Mouse (Mus musculus) forebrain, embryonic 13.5 days (tissue): ENCODE measurements around the gene Cacna1d. TPM values are rescaled to one million over a fixed set of nuclear protein-coding genes. Genes with fewer than 3 reads are reported as not detected.

Source experiments
- ATAC-seq: fragments of 200-750 bp; cut with Nextera tagmentation; 2 replicates; pipeline ENCODE4 v1.8.0; 2017
- H3K27ac ChIP-seq: fragments of 300-500 bp; sonication (generic); 2 replicates; pipeline ENCODE4 v1.5.1; 2015; ENCODE audit warnings: inconsistent platforms, mild to moderate bottlenecking, moderate library complexity
- H3K27me3 ChIP-seq: fragments of 300-500 bp; sonication (generic); 2 replicates; pipeline ENCODE4 v1.6.1; 2015; ENCODE audit warnings: mild to moderate bottlenecking, inconsistent platforms
- H3K36me3 ChIP-seq: fragments of 300-500 bp; sonication (generic); 2 replicates; pipeline ENCODE4 v1.6.1; 2015; ENCODE audit warnings: mild to moderate bottlenecking, inconsistent platforms; ENCODE audit not compliant: poor library complexity, severe bottlenecking
- H3K4me1 ChIP-seq: fragments of 300-500 bp; sonication (generic); 2 replicates; pipeline ENCODE4 v1.6.1; 2015; ENCODE audit warnings: inconsistent platforms
- H3K4me2 ChIP-seq: fragments of 300-500 bp; sonication (generic); 2 replicates; pipeline ENCODE4 v1.6.1; 2015; ENCODE audit warnings: inconsistent platforms, mild to moderate bottlenecking, moderate library complexity
- H3K4me3 ChIP-seq: fragments of 300-500 bp; sonication (generic); 2 replicates; pipeline ENCODE4 v1.5.1; 2015; ENCODE audit warnings: mild to moderate bottlenecking, inconsistent platforms
- H3K9ac ChIP-seq: fragments of 300-500 bp; sonication (generic); 2 replicates; pipeline ENCODE4 v1.6.1; 2015; ENCODE audit warnings: mild to moderate bottlenecking, inconsistent platforms
- H3K9me3 ChIP-seq: fragments of 300-500 bp; sonication (generic); replicated peaks from 2 replicates; pipeline ENCODE4 v1.6.1; 2016; ENCODE audit warnings: inconsistent platforms
- WGBS: fragments of 180-500 bp; shearing (Covaris S2); methylation state at CpG from one replicate; pipeline ENCODE4 v1.1.7; 2015; 5-methylcytosine and 5-hydroxymethylcytosine counted together
- polyA plus RNA-seq: library from polyadenylated mRNA; unstranded; fragments of >200 nt; fragmentation: Nextera tagmentation; extraction: Ambion mirVana; gene quantifications from 2 replicates; pipeline ENCODE4 v1.2.1, GENCODE M21; 2015

The Cacna1d gene
- polyA plus RNA-seq, 1 experiment from 2014 or later, result 4.5 TPM

DNA sequence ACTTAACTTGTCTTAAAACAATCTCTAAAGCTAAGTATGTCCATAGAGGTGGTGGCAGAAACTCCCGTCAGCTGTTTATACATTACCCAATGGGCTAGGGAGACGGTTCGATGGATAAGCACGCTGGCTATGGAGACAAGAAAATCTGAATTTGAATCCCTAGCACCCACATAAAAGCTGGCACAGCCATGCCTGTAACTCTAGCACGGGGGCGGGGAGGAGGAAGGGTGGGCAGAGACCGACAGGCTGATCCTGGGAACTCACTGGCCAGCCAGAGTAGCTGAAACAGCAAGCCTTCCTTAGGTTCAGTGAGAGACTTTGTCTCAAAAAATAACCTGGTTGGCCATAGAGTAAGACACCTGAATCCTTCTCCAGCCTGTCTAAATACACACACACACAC, 33.8 kb downstream of the Cacna1d start:
- WGBS, result 72% methylated on average over 7 of the region's 7 CpGs
- no peak for ATAC-seq
- 0 out of 2 replicates have a peak, but pooled peaks cover 9% of the 10 kb centered on the region for H3K27me3 ChIP-seq

DNA sequence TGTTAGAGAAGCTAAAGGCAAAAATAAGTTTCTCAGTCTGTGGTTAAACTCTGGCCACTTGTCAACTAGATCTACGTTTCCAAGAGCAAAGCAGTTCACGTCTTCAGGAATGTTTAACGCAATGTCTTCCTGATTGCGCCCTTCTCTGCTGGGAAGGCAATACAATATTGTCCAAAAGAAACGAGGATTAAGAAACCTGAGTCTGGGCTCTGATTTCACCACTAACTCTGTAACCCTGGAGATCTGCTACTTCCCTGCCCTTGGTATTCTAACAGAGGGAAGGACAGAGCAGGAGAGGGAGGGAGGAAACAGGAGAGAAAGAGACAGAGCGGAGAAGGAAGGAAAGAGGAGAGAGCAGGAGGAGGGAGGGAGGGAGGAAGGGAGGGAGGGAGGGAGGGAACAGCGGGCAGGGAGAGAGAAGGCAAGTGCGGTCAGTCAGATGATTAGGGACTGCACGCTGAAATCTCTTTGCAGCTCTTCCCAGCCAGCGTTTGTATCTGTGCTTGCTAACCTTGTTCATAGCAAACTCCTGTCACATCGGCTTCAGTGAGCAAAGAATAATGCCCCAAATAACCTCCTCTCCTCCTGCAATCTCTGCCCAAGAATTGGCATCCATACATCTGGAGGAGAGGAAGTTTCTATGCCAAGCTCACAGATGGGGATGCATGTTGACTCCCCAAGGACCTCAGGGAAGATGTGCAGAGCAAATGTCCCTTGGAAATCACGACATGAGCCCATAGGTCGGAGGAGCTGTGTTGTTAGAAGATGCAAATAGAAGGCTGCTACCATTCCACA, 35.3 kb downstream of the Cacna1d start:
- Histone ChIP-seq H3K4me3 (no peak overlapping the region), H3K4me1 (no peaks in the 10 kb centered on the region), H3K9me3 (no peaks in the 10 kb centered on the region), H3K9ac (no peak overlapping the region), H3K27me3 (0 out of 2 replicates have a peak, but pooled peaks cover 9% of the 10 kb centered on the region), H3K4me2 (no peak overlapping the region), H3K36me3 (no peaks in the 10 kb centered on the region), H3K27ac (no peak overlapping the region)
- 23% methylated on average over 13 of the region's 13 CpGs for WGBS
- no peak for ATAC-seq

More for the DNA sequence above, 33.8 kb downstream of the Cacna1d start:
- Histone ChIP-seq H3K4me2 (no peak overlapping the region), H3K36me3 (no peaks in the 10 kb centered on the region), H3K4me1 (no peaks in the 10 kb centered on the region), H3K27ac (no peak overlapping the region), H3K9me3 (no peaks in the 10 kb centered on the region), H3K4me3 (no peak overlapping the region), H3K9ac (no peak overlapping the region)

DNA sequence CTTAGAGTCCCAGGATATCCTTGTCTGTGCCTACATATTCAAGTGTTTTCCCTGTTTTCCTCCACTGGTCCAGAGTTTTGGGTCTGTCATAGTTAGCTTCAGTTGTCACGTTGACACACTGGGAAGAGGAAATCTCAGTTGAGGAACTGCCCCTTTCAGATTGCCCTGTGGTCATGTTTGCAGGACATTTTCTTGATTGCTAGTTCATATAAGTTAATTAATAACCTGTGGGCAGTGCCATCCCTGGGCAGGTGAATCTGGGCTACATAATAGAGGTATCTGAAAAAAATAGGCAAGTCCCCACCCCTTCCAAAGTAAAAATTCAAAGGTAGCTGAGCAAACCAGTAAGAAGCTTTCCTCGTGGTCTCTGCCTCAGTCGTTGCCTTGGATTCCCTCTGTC, 51.3 kb downstream of the Cacna1d start:
- Histone ChIP-seq H3K4me1 (no peaks in the 10 kb centered on the region), H3K9ac (no peak overlapping the region), H3K27ac (no peak overlapping the region), H3K9me3 (no peaks in the 10 kb centered on the region), H3K4me3 (no peak overlapping the region), H3K36me3 (no peaks in the 10 kb centered on the region), H3K27me3 (no peaks in the 10 kb centered on the region), H3K4me2 (no peak overlapping the region)
- WGBS, result 82% methylated on average over 3 of the region's 3 CpGs
- no peak for ATAC-seq

DNA sequence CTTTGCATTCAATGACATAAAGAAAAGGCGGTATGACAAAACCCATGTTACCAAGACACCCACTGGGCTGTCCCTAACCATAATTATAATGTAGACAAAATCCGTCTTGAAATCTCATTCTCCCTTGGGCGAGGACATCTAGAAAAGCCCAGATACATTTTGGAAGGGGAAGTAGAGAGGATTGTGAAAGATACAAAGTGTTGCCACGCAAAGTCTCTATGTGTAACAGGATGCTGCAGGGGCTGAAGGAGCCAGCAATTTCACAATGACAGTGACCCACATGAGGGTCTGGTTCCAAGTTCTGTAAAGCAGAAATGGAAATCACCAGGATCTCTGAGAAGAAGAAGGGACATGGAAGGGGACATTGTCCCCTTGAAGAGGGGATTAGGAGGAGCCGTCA, 55.9 kb downstream of the Cacna1d start:
- WGBS, result 85% methylated on average over 5 of the region's 5 CpGs
- H3K27me3 ChIP-seq, result no peaks in the 10 kb centered on the region

DNA sequence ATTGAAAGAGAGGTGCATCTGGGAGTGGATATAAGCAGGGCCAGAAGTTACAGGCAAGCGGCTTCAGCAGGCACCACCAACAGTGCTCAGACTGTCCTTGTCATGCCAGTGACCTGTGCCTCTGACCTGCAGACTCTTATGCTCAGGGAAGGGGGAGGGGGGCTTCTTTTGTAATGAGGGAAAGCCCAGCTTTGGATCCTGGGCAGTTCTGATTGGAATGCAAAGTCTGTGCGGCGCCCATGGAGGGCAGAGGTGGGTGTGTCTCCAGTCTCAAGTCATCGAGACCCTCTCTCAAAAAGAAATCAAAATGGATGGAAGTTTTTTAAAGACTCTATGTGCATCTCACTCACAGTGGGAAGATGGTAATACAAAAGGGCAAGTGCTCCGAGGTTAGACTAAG, 60.8 kb downstream of the Cacna1d start:
- H3K9me3 ChIP-seq, result no peaks in the 10 kb centered on the region
- no peaks in the 10 kb centered on the region for H3K36me3 ChIP-seq
- H3K27ac ChIP-seq, result no peak overlapping the region
- WGBS, result 60% methylated on average over 5 of the region's 5 CpGs
- H3K4me1 ChIP-seq, result 0 out of 2 replicates have a peak, but pooled peaks cover 7% of the 10 kb centered on the region
- no peak overlapping the region for H3K9ac ChIP-seq
- no peak for ATAC-seq
- H3K27me3 ChIP-seq, result no peaks in the 10 kb centered on the region
- H3K4me3 ChIP-seq, result no peak overlapping the region
- H3K4me2 ChIP-seq, result no peak overlapping the region

More for the DNA sequence above, 55.9 kb downstream of the Cacna1d start:
- H3K36me3 ChIP-seq, result no peaks in the 10 kb centered on the region
- no peak overlapping the region for H3K4me2 ChIP-seq
- H3K4me3 ChIP-seq, result no peak overlapping the region
- no peak overlapping the region for H3K9ac ChIP-seq
- H3K27ac ChIP-seq, result no peak overlapping the region
- H3K4me1 ChIP-seq, result no peaks in the 10 kb centered on the region
- no peaks in the 10 kb centered on the region for H3K9me3 ChIP-seq
- no peak for ATAC-seq

DNA sequence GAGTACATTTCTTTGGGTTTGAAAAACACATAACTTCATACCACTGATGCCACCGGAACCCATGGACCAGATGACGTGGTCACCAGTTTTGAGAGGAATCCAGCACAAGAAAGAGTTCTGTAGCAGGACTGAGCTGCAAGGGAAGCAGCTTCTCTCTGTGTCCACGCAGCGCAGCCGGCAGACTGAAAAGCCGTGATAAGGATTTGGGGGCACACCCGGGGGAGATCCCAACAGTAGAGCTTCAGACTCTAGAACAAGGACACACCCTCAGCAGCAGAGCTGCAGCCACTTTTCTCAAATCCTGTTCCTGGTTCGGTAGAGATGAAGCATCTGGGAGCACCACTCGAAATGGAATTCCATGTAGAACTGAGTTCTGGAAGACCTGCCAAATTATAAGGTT, 61.2 kb downstream of the Cacna1d start:
- 95% methylated on average over 9 of the region's 9 CpGs for WGBS

DNA sequence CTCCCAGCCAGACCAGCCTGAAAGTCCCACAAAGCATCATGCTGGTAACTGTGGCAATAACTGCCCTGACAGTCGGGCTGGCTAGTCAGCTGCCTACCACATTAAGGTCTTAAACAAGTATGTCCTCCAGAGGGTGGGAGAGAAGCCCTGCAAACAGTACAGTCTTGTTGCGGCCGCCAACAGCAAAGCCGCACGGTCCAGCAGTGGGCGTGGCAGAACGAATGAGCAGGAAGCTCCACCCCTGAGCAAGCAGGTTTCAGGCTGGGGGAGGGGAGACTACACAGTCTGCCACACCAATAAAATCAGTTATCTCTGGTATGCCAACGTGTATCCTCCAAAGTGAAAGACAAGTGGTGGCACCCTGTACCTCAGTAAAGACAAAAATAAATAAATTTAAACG, 61.6 kb downstream of the Cacna1d start:
- Histone ChIP-seq H3K27me3 (no peaks in the 10 kb centered on the region), H3K9me3 (no peaks in the 10 kb centered on the region), H3K4me1 (0 out of 2 replicates have a peak, but pooled peaks cover 7% of the 10 kb centered on the region), H3K4me3 (no peak overlapping the region), H3K4me2 (no peak overlapping the region), H3K36me3 (no peaks in the 10 kb centered on the region), H3K9ac (no peak overlapping the region), H3K27ac (no peak overlapping the region)
- 72% methylated on average over 9 of the region's 9 CpGs for WGBS
- no peak for ATAC-seq

More for the DNA sequence above, 61.2 kb downstream of the Cacna1d start:
- Histone ChIP-seq H3K27ac (no peak overlapping the region), H3K4me1 (0 out of 2 replicates have a peak, but pooled peaks cover 7% of the 10 kb centered on the region), H3K4me2 (no peak overlapping the region), H3K9me3 (no peaks in the 10 kb centered on the region), H3K27me3 (no peaks in the 10 kb centered on the region), H3K4me3 (no peak overlapping the region), H3K9ac (no peak overlapping the region), H3K36me3 (no peaks in the 10 kb centered on the region)
- ATAC-seq, result no peak

DNA sequence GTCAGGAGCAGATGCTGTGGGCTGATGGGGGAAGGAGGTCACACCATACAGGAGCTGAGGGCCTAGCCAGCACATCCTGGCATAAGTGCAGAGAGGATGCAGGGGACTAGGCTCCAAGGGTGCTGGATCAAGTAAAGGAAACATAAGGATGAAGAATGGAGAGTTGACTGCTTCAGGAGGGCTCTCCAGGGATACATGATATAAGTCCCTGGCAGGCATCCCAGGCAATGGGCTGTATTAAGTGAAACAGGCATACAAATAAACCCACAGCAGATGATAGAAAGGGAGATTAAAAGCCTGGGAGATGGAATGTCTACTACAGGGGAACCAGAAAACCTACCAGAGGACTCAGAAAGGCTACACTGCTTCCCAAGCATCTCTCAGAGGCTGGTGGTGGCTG, 62.5 kb downstream of the Cacna1d start:
- H3K27ac ChIP-seq, result no peak overlapping the region
- 0 out of 2 replicates have a peak, but pooled peaks cover 7% of the 10 kb centered on the region for H3K4me1 ChIP-seq
- ATAC-seq, result no peak

DNA sequence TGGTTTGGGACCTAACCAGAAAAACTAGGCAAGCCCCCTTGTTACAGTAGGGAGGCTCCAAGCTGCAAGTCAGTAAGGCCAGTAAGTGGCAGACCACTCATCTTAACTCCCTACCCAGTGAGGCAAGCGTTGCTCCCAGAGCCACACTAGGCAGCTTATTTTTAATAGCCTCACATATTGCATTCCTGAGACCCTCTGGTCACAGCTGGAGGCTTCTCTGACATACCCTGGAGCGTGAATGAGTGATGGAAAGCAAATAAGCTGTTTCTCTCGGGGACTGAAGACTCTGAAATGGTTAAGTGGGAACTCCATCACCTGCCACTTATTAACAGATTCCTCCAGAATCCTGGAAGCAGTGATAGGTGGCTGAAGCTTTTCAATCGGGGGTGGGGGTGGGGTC, 65.4 kb downstream of the Cacna1d start:
- H3K4me3 ChIP-seq, result no peak overlapping the region
- no peaks in the 10 kb centered on the region for H3K9me3 ChIP-seq
- H3K4me1 ChIP-seq, result 0 out of 2 replicates have a peak, but pooled peaks cover 7% of the 10 kb centered on the region
- no peaks in the 10 kb centered on the region for H3K27me3 ChIP-seq
- H3K4me2 ChIP-seq, result no peak overlapping the region
- no peak overlapping the region for H3K9ac ChIP-seq
- 15% methylated on average over 4 of the region's 4 CpGs for WGBS
- H3K36me3 ChIP-seq, result no peaks in the 10 kb centered on the region
- ATAC-seq, result no peak
- H3K27ac ChIP-seq, result no peak overlapping the region

More for the DNA sequence above, 62.5 kb downstream of the Cacna1d start:
- no peaks in the 10 kb centered on the region for H3K9me3 ChIP-seq
- no peaks in the 10 kb centered on the region for H3K36me3 ChIP-seq
- H3K4me3 ChIP-seq, result no peak overlapping the region
- H3K27me3 ChIP-seq, result no peaks in the 10 kb centered on the region
- no peak overlapping the region for H3K9ac ChIP-seq
- no peak overlapping the region for H3K4me2 ChIP-seq

DNA sequence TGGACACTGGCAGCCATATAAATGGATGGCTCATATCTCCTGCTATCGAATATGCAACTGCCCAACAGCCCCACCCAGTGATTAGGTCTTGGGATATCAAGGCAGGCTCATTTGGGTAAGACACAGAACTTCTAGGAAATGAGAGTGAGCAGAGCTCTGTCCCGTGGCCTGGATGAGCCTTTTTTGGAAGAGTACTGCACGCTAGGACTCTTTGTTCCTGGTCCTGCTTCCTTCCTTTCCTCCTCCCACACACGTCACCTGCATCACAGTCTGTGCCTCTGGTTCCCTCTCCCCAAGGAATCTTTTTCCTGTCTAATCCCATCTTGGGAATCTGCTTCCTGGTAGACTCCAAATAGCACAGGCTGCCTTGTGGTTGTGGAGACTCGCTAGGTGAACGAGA, 66.1 kb downstream of the Cacna1d start:
- Histone ChIP-seq H3K27me3 (no peaks in the 10 kb centered on the region), H3K9me3 (no peaks in the 10 kb centered on the region), H3K4me1 (0 out of 2 replicates have a peak, but pooled peaks cover 7% of the 10 kb centered on the region), H3K36me3 (no peaks in the 10 kb centered on the region), H3K4me3 (no peak overlapping the region), H3K9ac (no peak overlapping the region), H3K4me2 (no peak overlapping the region), H3K27ac (no peak overlapping the region)
- ATAC-seq, result no peak
- WGBS, result 79% methylated on average over 6 of the region's 6 CpGs

DNA sequence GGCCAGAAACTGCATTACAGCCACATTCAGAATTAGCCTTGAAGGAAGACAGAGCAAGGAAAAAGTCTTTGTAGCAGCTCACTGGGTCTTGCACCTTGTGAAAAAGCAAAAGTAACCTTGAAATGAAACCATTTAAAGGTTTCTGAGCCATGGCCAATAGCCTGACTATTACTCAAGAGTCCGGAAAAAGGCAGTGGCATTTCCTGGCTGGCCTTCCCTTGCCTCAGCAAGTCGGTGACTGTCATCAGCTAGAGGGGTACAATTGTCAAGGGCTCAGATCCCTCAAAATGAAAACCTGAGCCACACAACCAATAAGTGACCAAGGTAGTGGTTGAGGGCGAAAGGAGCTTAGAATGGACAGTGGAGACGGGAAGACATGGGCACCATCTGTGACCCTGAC, 66.6 kb downstream of the Cacna1d start:
- WGBS, result 94% methylated on average over 4 of the region's 4 CpGs
- Histone ChIP-seq H3K9ac (no peak overlapping the region), H3K27ac (no peak overlapping the region), H3K36me3 (no peaks in the 10 kb centered on the region), H3K4me1 (0 out of 2 replicates have a peak, but pooled peaks cover 7% of the 10 kb centered on the region), H3K4me3 (no peak overlapping the region), H3K9me3 (no peaks in the 10 kb centered on the region), H3K27me3 (no peaks in the 10 kb centered on the region), H3K4me2 (no peak overlapping the region)
- no peak for ATAC-seq

DNA sequence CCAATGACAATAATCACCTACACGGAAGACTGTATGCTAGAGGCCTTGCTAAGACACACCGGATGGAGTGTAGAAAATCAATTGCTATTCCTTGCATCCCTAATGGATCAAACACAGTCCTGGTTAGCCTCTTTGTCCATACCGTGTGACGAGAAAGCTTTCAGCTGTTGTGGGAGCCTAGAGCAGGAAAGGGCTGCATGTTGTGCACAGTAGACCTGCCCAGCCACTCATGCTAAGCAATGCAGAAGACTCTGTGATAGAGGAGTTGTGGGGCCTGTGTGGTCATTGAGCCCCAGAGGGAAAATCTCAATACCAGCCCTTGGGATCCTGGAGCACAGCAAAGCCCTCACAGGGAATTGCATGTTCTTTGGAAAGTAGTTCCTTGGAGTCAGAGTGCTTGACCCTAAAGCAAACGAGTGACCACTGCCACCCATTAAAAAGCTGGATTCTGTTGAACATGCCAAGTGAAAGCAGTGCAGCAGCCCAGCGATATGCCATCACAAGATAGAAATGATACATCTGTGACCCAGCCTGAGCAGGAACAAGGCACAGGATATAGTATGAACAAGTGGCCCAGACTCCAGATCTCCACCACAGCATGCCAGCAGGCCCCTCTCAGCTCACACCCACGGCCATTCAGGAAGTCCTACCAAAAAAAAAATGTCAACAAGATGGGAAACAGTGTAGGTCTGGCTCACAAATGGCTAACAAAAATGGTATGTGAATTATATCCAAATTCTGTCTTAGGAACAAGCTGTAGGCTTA, 68.7 kb downstream of the Cacna1d start:
- Histone ChIP-seq H3K36me3 (no peaks in the 10 kb centered on the region), H3K4me2 (no peak overlapping the region), H3K4me3 (no peak overlapping the region), H3K9me3 (no peaks in the 10 kb centered on the region), H3K4me1 (0 out of 2 replicates have a peak, but pooled peaks cover 7% of the 10 kb centered on the region), H3K9ac (no peak overlapping the region), H3K27me3 (no peaks in the 10 kb centered on the region), H3K27ac (no peak overlapping the region)
- no peak for ATAC-seq
- WGBS, result 90% methylated on average over 7 of the region's 7 CpGs
